Mouse (Mus musculus) adrenal gland, postnatal 36 days (tissue): Measurements from ENCODE around the gene Fam160b1. TPM values are rescaled to one million over a fixed set of nuclear protein-coding genes. Genes with fewer than 3 reads are reported as not detected.

Experiments used
- DNase-seq, 2 experiments: peaks; one replicate each; pipeline ENCODE4 v3.0.0; 2021; ENCODE audit warnings: mixed read lengths in 1 of 2
- total RNA-seq, 2 experiments: library from RNA; stranded (reverse); gene quantifications; 2 replicates each; pipeline ENCODE4 v1.2.3; 2021

Gene Fam160b1
- total RNA-seq, 2 experiments from 2014 or later = 20.8 to 21.0 TPM

DNA sequence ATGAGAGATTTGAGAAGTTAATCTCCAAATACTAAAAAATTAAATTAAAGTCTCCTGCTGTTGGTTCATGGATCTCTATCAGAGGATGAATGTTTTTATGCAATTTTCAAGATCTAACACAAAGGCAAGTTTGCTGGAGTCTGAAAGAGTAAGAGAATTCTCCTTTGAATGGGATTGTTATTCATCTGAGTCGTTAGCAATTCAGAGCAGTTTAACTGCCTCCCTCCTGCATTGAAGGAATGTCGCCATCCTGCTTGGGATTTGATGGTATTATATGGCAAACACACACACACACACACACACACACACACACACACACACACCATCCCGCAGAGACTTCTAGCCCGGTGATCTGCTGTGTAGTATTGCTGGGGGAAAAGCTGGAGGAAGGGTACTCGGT lies 6.1 kb downstream of the Fam160b1 start:
- DNase-seq = no peak

DNA sequence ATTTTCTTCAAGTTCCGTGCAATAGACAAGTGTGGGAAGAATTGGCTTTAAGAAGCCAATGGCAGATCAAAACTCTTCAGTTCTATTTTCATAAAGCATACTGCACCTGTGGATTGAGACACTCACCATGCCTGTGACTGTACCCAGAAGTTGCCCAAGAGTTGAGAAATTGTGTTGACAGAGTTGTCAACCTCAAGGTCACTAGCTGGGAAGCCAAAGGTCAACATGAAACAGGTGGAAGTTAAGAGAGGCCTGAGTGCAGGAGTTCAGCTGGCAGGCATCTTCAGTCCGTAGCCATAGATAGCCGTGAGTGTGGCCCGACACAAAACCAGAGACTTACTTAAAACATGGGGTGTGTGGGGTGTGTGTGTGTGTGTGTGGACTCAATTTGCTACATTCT lies 6.7 kb downstream of the Fam160b1 start:
- DNase-seq = no peak

DNA sequence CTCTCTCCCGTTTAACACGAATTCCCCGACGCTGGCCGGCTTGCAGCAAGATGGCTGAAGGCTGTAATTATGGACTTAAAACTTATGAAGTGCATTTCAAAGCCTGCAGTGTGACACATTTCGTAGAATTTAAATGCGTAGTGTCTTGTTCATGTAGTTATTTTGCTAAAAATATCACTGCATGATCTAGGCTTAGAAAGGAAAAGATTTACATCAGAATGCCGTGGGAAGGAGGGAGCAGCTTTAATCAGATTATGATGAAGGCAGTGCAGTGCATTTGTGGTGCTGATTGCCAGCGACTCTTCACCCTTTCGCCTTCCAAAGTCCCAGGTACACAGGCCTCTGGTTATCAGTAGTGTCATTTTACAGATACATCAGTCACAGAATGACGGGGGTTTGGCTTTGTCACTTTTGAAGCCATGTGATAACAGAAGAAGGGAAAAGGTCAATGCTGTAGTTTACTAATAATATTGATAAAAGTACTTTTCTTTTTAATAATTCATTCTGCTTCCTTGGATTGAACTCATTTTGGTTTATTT lies 7.4 kb downstream of the Fam160b1 start:
- DNase-seq = no peak

DNA sequence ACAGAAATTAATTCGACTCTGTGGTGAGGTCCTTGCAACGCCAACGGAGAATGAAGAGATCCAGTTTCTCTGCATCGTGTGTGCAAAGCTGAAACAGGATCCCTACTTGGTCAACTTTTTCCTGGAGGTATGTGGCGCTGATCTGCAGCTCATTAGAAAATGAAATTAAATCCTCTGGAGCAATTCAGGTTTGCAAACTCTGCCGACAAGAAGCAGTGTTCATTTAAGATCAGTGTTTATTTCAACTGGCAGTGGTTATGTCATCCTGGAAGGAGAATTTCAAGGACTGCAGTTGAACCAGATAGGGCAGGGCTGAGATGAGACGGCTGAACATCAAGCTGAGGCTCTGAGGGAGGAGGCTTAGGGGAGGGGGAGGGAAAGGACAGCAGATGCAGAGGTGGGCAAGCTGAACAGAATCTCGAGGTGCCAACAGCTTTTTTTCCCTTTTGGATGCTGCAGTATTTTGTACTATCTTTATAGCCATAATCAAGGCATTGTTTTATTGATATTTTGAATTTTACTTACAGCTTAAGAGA lies 12.9 kb downstream of the Fam160b1 start:
- DNase-seq = no peak

DNA sequence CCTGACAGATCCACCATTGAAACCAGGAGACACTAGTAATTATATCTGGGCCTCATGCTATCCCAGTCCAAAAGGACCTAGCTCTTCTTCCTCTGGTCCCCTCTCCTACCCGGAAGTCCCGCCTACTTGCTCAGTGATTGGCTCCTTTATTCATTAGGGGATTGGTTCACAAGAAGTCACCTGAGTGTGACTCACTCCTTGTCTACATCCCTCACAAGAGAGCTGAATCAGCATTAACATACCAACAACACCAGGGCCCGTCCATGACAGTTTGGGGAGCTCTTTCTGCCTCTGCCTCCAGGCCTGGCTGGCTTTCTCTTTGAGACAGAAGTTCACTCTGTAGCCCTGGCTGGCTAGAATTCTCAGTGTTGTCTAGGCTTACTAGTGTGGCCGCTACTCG lies 14.7 kb downstream of the Fam160b1 start:
- no peak for DNase-seq

DNA sequence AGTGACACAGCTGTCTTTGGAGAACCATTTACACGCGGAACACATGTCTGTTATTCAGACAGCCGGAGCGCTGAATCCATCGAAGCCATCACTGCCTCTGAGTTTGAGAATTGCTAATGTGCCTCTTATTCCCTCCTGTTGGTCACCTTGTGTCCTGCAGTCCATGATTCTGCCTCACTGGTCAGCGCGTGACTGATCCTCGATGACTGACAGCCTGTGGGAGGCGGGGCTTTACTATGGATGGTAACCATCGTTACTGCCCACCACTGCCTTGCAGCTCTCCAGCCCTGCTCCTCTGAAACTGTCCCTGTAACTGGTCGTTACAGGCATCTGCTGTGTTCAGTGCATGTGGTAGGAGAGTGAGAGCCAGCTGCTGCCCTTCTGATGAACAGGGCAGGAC lies 15.3 kb downstream of the Fam160b1 start:
- no peak for DNase-seq

DNA sequence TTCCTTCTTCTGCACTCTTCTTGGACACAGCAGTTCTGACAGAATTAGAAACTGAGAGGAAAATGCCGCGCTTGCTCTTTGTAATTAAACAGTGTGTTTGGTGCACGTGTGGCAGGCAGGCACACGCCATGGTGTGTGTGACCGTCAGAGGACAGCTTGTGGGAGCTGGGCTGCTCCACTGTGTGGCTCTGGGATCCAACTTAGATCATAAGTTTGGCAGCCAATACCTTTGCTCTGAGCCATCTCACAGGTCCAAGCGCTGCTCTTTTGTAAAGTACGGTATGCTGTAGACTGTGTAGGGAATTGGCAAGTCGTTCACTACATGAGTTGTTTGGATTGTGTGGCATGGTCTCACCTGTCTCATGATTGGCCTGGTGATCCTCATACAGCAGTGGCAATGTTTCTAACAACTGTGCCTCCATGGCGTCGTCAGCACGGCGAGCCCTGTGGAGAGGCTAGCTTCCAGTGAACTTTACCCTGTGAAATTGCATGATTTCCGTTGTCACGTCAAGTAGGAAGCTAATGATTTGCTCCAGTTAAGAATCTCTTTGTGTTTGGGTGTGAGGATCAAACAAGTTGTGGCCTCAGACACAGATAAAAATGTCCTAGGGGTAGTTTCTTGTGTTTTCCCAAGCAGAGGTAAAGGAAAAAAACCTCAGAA lies 16.7 kb downstream of the Fam160b1 start:
- no peak for DNase-seq

DNA sequence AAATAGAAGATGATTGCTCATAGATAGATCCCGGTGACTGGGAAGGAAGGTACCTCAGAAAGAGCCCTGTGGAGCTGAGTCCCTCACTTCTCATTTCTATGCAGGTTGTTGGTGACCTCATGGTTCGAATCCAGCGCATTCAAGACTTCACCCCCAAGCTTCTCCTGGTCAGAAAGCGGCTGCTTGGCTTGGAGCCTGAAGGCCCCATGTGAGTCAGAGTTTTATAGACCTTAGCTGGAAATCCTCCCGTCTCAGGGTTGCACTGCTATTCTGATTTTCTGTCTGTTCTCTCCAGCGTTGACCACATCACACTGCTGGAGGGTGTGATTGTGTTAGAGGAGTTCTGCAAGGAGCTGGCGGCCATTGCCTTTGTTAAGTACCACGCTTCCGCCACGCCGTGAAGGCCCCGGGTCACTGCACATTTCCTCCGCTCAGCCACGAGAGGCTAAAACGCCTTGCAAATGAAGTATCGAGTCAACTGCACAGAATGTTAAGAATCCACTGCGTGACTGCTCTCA lies 25.8 kb downstream of the Fam160b1 start:
- peak; percentile 59 to 60 for DNase-seq

DNA sequence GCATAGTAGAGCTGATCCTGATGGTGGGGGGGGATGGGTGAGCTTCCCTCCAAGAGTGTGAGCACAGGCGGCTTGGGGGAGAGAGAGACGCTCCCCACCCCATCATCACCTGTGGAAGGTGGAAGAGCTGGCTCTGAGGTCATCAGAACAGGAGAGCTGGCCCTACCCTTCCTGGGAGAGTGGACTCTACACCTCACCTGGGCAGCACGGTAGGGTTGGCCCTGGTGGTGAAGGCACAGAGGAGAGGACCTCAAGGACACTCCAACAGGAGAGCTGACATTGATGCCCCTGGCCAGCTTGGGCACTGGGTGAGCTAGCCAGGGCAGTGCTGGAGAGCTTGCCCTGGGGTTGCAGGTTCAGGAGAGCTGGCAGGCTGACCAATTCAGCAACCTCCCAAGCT lies 31.1 kb downstream of the Fam160b1 start:
- DNase-seq = no peak

DNA sequence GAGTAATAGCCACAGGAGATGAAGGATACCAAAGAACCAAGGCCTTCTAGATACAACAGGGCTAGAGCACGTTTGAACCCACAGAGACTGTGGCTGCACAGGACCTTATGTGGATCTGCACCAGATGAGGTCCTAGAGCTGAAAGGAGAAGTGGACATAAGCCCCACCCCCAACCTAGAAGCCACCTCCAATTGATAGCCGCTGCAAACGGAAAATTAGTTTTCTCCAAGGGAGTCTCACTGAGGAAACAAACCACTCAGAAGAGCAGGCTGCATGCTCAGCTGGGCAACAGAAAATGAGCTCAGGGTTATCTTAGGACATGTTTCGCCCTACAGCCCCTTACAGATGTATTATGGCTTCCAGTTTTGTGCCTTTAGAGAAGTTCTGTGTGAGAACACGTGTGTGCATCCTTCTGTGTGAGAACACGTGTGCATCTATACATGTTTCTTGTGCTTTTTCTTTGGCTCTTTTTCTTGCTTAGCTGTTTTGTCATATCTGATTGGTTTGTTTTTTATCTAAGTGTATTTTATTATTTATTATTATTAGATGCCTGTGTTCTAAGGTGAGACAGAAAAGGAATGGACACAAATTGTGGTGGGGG lies 33.0 kb downstream of the Fam160b1 start:
- no peak for DNase-seq

DNA sequence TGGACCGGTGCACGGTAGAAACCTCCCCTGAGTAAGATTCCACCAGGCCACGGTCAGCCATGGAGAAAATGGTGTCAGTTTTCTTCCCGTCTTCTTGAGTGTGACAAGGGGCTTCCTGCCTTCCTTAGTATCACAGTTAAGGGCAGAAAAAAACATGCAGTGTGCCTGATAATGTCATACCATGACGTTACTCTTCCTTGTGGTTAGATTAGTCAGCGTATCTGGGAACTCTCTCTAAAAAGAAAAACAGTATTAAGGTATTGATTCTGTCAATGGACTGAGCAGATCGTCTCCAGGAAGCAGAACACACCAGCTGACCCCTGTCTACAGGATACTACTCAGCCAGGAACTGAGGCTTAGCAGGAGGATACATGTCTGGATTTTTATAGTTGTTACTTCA lies 36.1 kb downstream of the Fam160b1 start:
- DNase-seq = no peak

DNA sequence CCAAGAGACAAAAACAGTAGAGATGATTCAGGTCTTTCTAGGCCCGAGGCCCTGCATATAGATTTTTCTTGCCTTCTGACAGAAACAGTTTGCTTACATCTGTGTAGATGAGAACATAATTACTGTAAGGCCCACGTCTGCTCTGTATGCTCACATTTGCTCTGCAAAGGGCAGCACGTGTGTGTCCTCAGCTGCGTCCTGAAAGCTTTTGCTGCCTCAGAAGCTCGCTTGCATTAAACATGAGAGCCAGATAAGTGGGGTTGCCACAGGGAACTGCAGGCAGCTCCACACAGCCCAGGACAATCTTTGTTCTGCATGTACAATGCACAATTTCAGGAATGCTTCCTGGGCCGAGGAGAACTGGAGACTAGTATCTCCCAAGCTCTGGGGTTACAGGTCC lies 41.9 kb downstream of the Fam160b1 start:
- no peak for DNase-seq

DNA sequence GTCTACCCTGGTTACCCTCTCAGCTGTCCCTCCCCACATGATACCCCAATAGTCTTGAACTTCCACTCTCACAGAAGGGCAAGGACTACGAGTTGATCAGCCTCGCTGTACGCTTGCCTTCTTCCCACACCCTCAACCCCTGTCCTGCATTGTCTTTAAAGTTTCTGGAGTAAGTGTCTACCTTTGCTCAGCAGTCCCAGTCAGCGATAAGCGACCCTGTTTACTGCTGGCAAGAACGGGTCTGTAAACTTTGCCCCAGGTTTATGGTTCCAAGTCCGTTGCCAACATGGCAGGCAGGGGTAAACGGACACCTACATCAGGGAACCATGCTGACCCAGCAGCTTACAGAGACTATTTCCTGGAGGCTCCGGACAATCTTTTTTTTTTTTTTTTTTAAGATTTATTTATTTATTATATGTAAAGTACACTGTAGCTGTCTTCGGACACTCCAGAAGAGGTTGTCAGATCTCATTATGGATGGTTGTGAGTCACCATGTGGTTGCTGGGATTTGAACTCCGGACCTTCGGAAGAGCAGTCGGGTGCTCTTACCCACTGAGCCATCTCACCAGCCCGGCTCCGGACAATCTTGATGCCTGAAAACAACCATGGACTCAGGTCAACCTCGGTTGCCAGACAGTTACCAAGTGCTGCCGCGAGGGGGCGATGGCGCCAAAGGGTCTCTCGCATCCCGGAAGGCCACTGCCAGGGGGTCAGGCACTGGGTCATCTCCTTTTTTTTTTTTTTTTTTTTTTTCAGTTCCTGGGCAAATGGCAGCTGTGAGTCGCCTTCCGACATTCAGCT lies 43.4 kb downstream of the Fam160b1 start:
- peak; percentile 84 to 89 for DNase-seq

DNA sequence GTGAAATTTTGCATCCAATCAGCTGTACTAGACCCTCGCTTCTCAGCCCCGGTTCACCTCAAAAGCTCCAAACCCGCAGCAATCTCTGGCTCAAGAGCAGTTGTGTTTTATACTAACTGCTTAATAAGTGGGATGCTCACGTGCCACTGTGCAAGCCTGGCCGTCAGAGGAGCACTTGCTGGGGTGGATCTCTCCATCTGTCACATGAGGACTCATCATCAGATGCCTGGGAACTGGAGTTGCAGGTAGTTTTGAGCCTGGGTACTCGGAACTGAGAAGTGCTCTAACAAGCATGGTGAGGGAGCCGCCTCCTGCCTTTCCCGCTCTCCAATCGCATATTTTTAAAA lies 44.0 kb downstream of the Fam160b1 start:
- DNase-seq = no peak

DNA sequence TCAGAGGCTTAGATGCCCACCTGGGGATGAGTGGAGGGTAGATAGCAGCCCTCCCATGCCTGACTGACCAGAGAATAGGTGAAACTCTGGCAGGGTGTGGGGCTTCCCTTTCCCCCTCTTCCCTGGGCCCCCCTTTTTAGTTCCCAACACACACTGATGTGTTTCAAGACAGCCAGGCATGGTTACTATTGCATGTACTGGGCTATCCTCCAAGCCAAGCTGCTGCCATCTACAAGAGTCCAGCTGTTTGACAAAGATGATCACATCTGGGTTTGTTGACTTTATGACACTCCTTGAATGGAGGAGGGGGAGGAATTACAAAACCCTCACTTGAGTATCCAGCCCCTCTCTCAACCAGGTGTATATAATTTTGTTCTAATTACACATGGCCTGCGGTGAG lies 47.5 kb downstream of the Fam160b1 start:
- DNase-seq = no peak

DNA sequence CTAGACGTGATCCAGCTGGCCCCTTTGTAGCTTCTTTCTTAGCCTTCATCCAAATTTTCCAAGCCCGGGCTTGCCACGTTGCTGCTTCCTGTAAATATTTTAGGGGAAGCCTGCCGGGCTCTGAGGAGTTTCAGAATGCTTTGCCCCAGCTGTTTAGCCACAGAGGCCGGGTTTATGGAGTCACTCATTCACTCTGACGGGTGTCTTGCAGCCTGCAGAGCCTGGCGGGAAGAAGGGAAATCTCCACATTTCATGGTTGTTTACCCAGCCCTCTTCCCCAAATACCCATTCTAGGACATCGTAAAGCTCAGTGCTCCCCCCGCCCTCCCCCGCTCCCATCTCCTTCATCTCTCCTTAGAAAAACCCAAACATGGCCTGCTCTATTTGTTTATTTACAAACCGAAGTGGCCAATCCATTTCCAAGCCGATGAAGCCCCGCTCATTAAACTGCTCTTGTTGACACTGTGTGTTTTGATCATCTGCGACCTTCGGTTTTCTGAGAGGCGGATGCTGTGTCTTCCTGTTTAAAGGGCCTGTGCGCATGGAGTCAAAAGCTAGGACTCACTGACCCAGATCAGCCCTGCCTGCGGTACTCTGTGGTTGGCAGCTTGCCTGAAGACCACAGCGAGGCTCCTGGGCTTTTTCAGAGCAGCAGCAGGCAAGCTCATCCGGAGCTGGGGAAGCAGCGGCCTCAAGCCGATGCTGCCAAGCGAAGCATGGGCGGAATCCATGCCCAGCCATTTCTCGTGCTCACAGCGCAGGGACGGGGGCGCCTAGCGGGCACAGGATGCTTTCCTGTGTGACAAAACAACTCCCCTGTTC lies 51.1 kb downstream of the Fam160b1 start:
- DNase-seq = peak; percentile 55 to 74

DNA sequence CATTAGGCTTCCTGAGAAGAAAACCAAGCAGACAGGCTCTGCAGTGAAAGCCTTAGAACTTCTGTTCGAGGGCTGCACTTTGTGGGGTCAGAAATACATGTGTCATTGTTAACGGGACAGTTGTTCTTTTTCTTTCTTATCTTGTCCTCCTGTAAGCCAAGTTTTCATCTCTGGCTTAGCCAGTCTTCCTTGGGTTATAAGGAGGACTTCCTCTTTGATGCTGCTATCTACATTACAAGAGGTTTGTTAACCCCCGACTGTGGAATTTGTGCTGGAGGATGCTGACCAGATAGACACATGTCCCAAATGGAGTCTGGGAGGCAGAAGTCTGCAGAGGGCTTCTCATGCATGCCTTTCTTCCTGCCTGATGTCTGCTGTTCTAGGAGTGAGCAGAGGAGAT lies 52.7 kb downstream of the Fam160b1 start:
- DNase-seq = no peak

DNA sequence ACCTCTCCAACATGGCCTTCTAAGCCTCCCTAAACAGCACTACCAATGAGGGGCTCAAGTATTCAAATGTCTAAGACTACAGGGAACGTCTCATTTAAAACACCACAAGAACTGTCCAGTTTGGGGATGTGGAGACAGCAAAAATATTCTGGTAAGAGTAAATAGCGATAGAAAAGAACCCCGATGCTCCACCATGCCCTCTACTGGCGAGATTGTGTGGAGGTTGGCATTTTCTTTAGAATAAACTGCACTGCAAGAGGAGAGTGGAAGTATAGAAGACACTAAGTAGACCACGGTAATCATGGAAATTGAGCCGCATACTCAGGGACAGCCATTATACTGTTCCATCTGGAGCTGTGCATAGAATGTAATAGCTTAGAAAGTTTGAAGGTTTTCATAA lies 53.4 kb downstream of the Fam160b1 start:
- DNase-seq = no peak

DNA sequence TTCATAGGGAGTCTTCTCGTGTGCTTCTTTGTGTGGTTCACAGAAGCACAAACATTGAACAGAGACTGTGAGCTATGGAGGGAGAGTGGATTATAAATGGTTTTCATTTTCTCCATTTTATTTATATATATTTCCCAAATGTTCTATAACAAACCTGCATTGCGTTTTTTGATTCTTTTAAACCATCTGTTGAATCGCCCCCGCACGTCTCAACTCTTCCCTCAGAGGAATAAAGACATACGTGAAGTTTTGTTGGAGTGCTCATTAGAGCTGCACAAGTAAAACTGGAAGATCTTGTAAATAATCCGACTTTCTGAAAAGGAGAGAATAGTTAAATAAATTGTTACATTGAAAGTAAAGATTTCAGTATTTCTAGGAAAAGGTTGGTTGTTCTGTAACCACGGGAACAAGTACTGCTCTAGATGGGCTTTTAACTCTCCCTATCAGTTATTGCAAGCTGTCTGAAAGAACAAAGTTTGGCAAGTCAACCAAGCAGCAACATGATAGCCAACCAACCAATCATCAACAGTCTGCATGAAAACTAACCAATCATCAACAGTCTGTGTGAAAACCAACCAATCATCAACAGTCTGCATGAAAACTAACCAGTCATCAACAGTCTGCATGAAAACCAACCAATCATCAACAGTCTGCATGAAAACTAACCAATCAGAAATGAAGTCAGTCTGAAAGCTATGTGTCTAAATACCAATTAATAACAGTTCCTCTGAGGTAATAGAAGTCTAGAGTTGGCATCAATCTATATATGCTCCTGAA lies 54.7 kb downstream of the Fam160b1 start:
- no peak for DNase-seq

DNA sequence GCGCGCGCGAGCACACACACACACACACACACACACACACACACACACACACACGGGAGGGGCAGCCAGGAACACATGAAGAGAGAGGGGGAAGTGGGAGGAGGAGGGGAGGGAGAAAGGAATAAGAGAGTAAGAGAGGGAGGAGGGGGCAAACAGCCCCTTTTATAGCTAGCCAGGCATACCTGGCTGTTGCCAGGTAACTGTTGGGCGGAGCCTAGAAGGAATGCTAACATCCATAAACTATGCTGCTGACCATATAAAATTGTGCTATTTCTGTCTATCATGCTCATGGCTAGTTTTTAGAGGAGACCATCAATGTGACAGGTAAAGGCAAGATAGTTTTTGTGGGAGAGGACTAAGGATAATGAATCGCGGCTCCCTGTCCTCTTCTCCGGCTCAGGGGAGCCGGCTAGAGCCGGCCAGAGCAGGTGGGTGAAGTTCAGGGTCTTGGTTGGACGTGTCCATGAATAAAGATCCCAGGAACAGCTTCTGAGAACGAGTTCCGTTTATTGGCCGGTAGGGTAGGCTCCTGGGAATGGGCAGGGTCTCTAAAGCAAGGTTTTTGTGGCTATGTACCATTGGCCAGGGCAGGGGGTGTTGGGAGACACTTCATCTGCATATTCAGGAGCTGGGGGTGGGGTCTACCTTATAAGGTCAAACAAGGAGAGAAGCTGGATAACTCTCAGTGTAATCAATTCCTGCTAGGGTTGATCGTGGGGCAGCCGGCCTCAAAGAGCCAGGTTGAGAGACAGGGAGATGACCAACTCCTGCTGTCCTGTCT lies 57.5 kb downstream of the Fam160b1 start:
- no peak for DNase-seq
